Mouse (Mus musculus) G1E (cell line): ENCODE results near the gene Wdr13. TPM values are rescaled to one million over a fixed set of nuclear protein-coding genes. Genes with fewer than 3 reads are reported as not detected.

ENCODE experiments used
- ATAC-seq: 2 replicates; pipeline ENCODE4 v1.8.0; 2016; ENCODE audit warnings: mild to moderate bottlenecking; ENCODE audit not compliant: insufficient number of reproducible peaks, poor library complexity, low FRiP score, severe bottlenecking; ENCODE audit errors: extremely low read depth
- DNase-seq: peaks from one replicate; pipeline ENCODE4 v3.0.0; 2012; ENCODE audit warnings: low spot score
- H3K27me3 ChIP-seq: 2 replicates; pipeline ENCODE4 v1.6.1; 2012; ENCODE audit warnings: mild to moderate bottlenecking, low read length, inconsistent platforms; ENCODE audit not compliant: insufficient read depth
- H3K36me3 ChIP-seq: replicated peaks from 2 replicates; pipeline ENCODE3; 2012; ENCODE audit warnings: mild to moderate bottlenecking, inconsistent platforms
- H3K4me1 ChIP-seq: 2 replicates; pipeline ENCODE4 v1.6.1; 2012; ENCODE audit warnings: low read depth, low read length, inconsistent platforms, mixed read lengths; ENCODE audit not compliant: insufficient read depth
- H3K4me3 ChIP-seq: 2 replicates; pipeline ENCODE4 v1.5.1; 2012; ENCODE audit warnings: low read depth, mild to moderate bottlenecking, inconsistent platforms, low read length, moderate library complexity, mixed read lengths
- H3K9me3 ChIP-seq: replicated peaks from 2 replicates; pipeline ENCODE4 v1.6.1; 2012; ENCODE audit warnings: inconsistent platforms
- CTCF ChIP-seq: IDR thresholded peaks from 2 replicates; pipeline ENCODE4 v1.5.1; 2012; ENCODE audit warnings: low read depth, low read length, inconsistent platforms, mixed read lengths
- GATA1 ChIP-seq: IDR thresholded peaks from 2 replicates; pipeline ENCODE4 v1.6.1; 2012; ENCODE audit warnings: borderline replicate concordance, low read length, inconsistent platforms, mixed read lengths
- GATA2 ChIP-seq: IDR thresholded peaks from 2 replicates; pipeline ENCODE4 v1.6.1; 2012; ENCODE audit warnings: low read depth, low read length, inconsistent platforms, borderline replicate concordance
- POLR2AphosphoS5 ChIP-seq: IDR thresholded peaks from 2 replicates; pipeline ENCODE4 v1.6.1; 2012; ENCODE audit warnings: low read depth, low read length, inconsistent platforms; ENCODE audit not compliant: insufficient replicate concordance
- TAL1 ChIP-seq: conservative IDR thresholded peaks from 2 replicates; pipeline ENCODE4 v1.6.1; 2012; ENCODE audit warnings: low read depth, low read length, inconsistent platforms, mixed read lengths
- polyA plus RNA-seq: library from polyadenylated mRNA; stranded (reverse); fragments of >175 nt; gene quantifications from 2 replicates; pipeline ENCODE4 v1.2.3, GENCODE M21; 2012
- total RNA-seq, 2 experiments: library from RNA; stranded (forward) in 1 of 2; stranded (reverse) in 1 of 2; fragments of 200-1000 nt in 1 of 2; fragments of >200 nt in 1 of 2; fragmentation: Nextera tagmentation in 1 of 2; gene quantifications; 2 replicates each; pipeline ENCODE4 v1.2.3; 2014 to 2017

Wdr13 gene
- total and polyA plus RNA-seq, 3 experiments: 22.2 to 34.3 (median 24.6) TPM

- Histone ChIP-seq H3K27me3 (no peaks in the 10 kb centered on the region), H3K4me1 (peaks cover 25% of the 10 kb centered on the region), H3K9me3 (no peaks in the 10 kb centered on the region), H3K4me3 (no peak overlapping the region), H3K36me3 (peaks cover 73% of the 10 kb centered on the region)
- ATAC-seq (no peak), DNase-seq (no peak)
- TF ChIP-seq GATA2: no peak
Measured at GRCm38 (mm10) chrX:8084771-8085259, 47.9 kb downstream of the Wdr13 start.

- no peaks in the 10 kb centered on the region for H3K9me3 ChIP-seq
- peaks cover 23% of the 10 kb centered on the region for H3K4me1 ChIP-seq
- peaks cover 26% of the 10 kb centered on the region for H3K36me3 ChIP-seq
- H3K27me3 ChIP-seq: no peaks in the 10 kb centered on the region
- ATAC-seq (no peak), DNase-seq (no peak)
- TF ChIP-seq POLR2AphosphoS5 (no peak), GATA1 (no peak), GATA2 (no peak), TAL1 (no peak), CTCF (no peak)
- H3K4me3 ChIP-seq: peak overlapping the region; percentile 74
Measured at GRCm38 (mm10) chrX:8075104-8075503, 57.6 kb downstream of the Wdr13 start.

- ATAC-seq (peak; percentile 90), DNase-seq (peak; percentile 66)
- H3K4me1 ChIP-seq: peaks cover 23% of the 10 kb centered on the region
- H3K4me3 ChIP-seq: peak within 1 kb of the TSS; percentile 74
- peaks cover 30% of the 10 kb centered on the region for H3K36me3 ChIP-seq
- TF ChIP-seq CTCF (no peak), POLR2AphosphoS5 (no peak), GATA1 (no peak), TAL1 (no peak), GATA2 (no peak)
- no peaks in the 10 kb centered on the region for H3K27me3 ChIP-seq
- H3K9me3 ChIP-seq: no peaks in the 10 kb centered on the region
Measured at GRCm38 (mm10) chrX:8074430-8075014, 58.2 kb downstream of the Wdr13 start, which contains the start of gene Suv39h1. Suv39h1 (minus strand) TSS chrX:8074760.

GRCm38 (mm10) chrX:8073881-8074429 is 58.7 kb downstream of the Wdr13 start:
- Histone ChIP-seq H3K4me1 (peaks cover 26% of the 10 kb centered on the region), H3K27me3 (no peaks in the 10 kb centered on the region), H3K9me3 (no peaks in the 10 kb centered on the region), H3K4me3 (peak overlapping the region; percentile 74), H3K36me3 (peaks cover 36% of the 10 kb centered on the region)
- no peak for ATAC-seq
- DNase-seq: peak; percentile 14
- no peak for TF ChIP-seq TAL1
- no peak for TF ChIP-seq GATA2
- TF ChIP-seq CTCF: no peak
- TF ChIP-seq GATA1: no peak
- TF ChIP-seq POLR2AphosphoS5: no peak

Other genes starting within 250 kb of the Wdr13 start
- 9.6 and 13.5 TPM in 2 replicates for gene Slc35a2, start 248.9 kb downstream of the Wdr13 start, total RNA-seq (2014; fragmentation: Nextera tagmentation)
- gene Slc35a2, start 248.9 kb downstream of the Wdr13 start, total RNA-seq (2017): 34.0 and 39.4 TPM in 2 replicates
- gene Slc35a2, start 248.9 kb downstream of the Wdr13 start, polyA plus RNA-seq: 75.8 and 107 TPM in 2 replicates
- 50.0 and 64.3 TPM in 2 replicates for gene Pqbp1, start 233.6 kb downstream of the Wdr13 start, total RNA-seq (2014; fragmentation: Nextera tagmentation)
- gene Pqbp1, start 233.6 kb downstream of the Wdr13 start, total RNA-seq (2017): 146 and 162 TPM in 2 replicates
- 152 and 167 TPM in 2 replicates for gene Pqbp1, start 233.6 kb downstream of the Wdr13 start, polyA plus RNA-seq
- gene Timm17b, start 233.5 kb downstream of the Wdr13 start, total RNA-seq (2014; fragmentation: Nextera tagmentation): 195 and 197 TPM in 2 replicates
- 72.9 and 78.8 TPM in 2 replicates for gene Timm17b, start 233.5 kb downstream of the Wdr13 start, total RNA-seq (2017)
- gene Timm17b, start 233.5 kb downstream of the Wdr13 start, polyA plus RNA-seq: 122 and 139 TPM in 2 replicates
- gene Gm10491, start 225.1 kb downstream of the Wdr13 start, total RNA-seq (2014; fragmentation: Nextera tagmentation): not detected in 2 replicates
- gene Gm10491, start 225.1 kb downstream of the Wdr13 start, total RNA-seq (2017): not detected in 2 replicates
- gene Gm10491, start 225.1 kb downstream of the Wdr13 start, polyA plus RNA-seq: not detected in 2 replicates
- not detected in 2 replicates for gene Gm10490, start 223.3 kb downstream of the Wdr13 start, total RNA-seq (2014; fragmentation: Nextera tagmentation)
- 1.5 TPM in 1 of 2 replicates, not detected in the other for gene Gm10490, start 223.3 kb downstream of the Wdr13 start, total RNA-seq (2017)
- gene Gm10490, start 223.3 kb downstream of the Wdr13 start, polyA plus RNA-seq: not detected in 2 replicates
- gene Pcsk1n, start 213.1 kb downstream of the Wdr13 start, total RNA-seq (2014; fragmentation: Nextera tagmentation): not detected in 2 replicates
- not detected in 2 replicates for gene Pcsk1n, start 213.1 kb downstream of the Wdr13 start, total RNA-seq (2017)
- not detected in 2 replicates for gene Pcsk1n, start 213.1 kb downstream of the Wdr13 start, polyA plus RNA-seq
- gene Eras, start 204.3 kb downstream of the Wdr13 start, total RNA-seq (2014; fragmentation: Nextera tagmentation): not detected in 2 replicates
- gene Eras, start 204.3 kb downstream of the Wdr13 start, total RNA-seq (2017): not detected in 2 replicates
- gene Eras, start 204.3 kb downstream of the Wdr13 start, polyA plus RNA-seq: not detected in 2 replicates
- 14.5 and 17.2 TPM in 2 replicates for gene Hdac6, start 185.0 kb downstream of the Wdr13 start, total RNA-seq (2014; fragmentation: Nextera tagmentation)
- 5.5 and 8.9 TPM in 2 replicates for gene Hdac6, start 185.0 kb downstream of the Wdr13 start, total RNA-seq (2017)
- 6.0 and 6.5 TPM in 2 replicates for gene Hdac6, start 185.0 kb downstream of the Wdr13 start, polyA plus RNA-seq
- 93.3 and 105 TPM in 2 replicates for gene Gata1, start 154.8 kb downstream of the Wdr13 start, total RNA-seq (2014; fragmentation: Nextera tagmentation)
- 38.1 and 41.0 TPM in 2 replicates for gene Gata1, start 154.8 kb downstream of the Wdr13 start, total RNA-seq (2017)
- gene Gata1, start 154.8 kb downstream of the Wdr13 start, polyA plus RNA-seq: 46.2 and 48.8 TPM in 2 replicates
- gene Glod5, start 114.4 kb downstream of the Wdr13 start, total RNA-seq (2014; fragmentation: Nextera tagmentation): not detected in 2 replicates
- not detected in 2 replicates for gene Glod5, start 114.4 kb downstream of the Wdr13 start, total RNA-seq (2017)
- gene Glod5, start 114.4 kb downstream of the Wdr13 start, polyA plus RNA-seq: not detected in 2 replicates
- 64.5 and 66.6 TPM in 2 replicates for gene Suv39h1, start 58.1 kb downstream of the Wdr13 start, total RNA-seq (2014; fragmentation: Nextera tagmentation)
- 69.7 and 70.5 TPM in 2 replicates for gene Suv39h1, start 58.1 kb downstream of the Wdr13 start, total RNA-seq (2017)
- 15.0 and 23.6 TPM in 2 replicates for gene Suv39h1, start 58.1 kb downstream of the Wdr13 start, polyA plus RNA-seq
- gene Was, start 42.4 kb downstream of the Wdr13 start, total RNA-seq (2014; fragmentation: Nextera tagmentation): 86.1 and 101 TPM in 2 replicates
- 99.6 and 105 TPM in 2 replicates for gene Was, start 42.4 kb downstream of the Wdr13 start, total RNA-seq (2017)
- 198 and 247 TPM in 2 replicates for gene Was, start 42.4 kb downstream of the Wdr13 start, polyA plus RNA-seq
- gene Rbm3, start 13.0 kb upstream of the Wdr13 start, total RNA-seq (2014; fragmentation: Nextera tagmentation): 460 and 585 TPM in 2 replicates
- 1,150 and 1,311 TPM in 2 replicates for gene Rbm3, start 13.0 kb upstream of the Wdr13 start, total RNA-seq (2017)
- gene Rbm3, start 13.0 kb upstream of the Wdr13 start, polyA plus RNA-seq: 125 and 248 TPM in 2 replicates
- gene Tbc1d25, start 43.3 kb upstream of the Wdr13 start, total RNA-seq (2014; fragmentation: Nextera tagmentation): 9.7 and 15.0 TPM in 2 replicates
- 6.3 and 6.5 TPM in 2 replicates for gene Tbc1d25, start 43.3 kb upstream of the Wdr13 start, total RNA-seq (2017)
- 3.5 and 4.4 TPM in 2 replicates for gene Tbc1d25, start 43.3 kb upstream of the Wdr13 start, polyA plus RNA-seq
- gene Ebp, start 60.6 kb upstream of the Wdr13 start, total RNA-seq (2014; fragmentation: Nextera tagmentation): 11.1 and 17.1 TPM in 2 replicates
- 52.7 and 84.7 TPM in 2 replicates for gene Ebp, start 60.6 kb upstream of the Wdr13 start, total RNA-seq (2017)
- gene Ebp, start 60.6 kb upstream of the Wdr13 start, polyA plus RNA-seq: 2.2 and 2.3 TPM in 2 replicates
- gene Porcn, start 73.6 kb upstream of the Wdr13 start, total RNA-seq (2014; fragmentation: Nextera tagmentation): 4.6 and 5.5 TPM in 2 replicates
- gene Porcn, start 73.6 kb upstream of the Wdr13 start, total RNA-seq (2017): 0.22 and 0.81 TPM in 2 replicates
- gene Porcn, start 73.6 kb upstream of the Wdr13 start, polyA plus RNA-seq: 2.6 and 2.7 TPM in 2 replicates
- gene Ftsj1, start 119.5 kb upstream of the Wdr13 start, total RNA-seq (2014; fragmentation: Nextera tagmentation): 29.2 and 44.0 TPM in 2 replicates
- 16.1 and 17.8 TPM in 2 replicates for gene Ftsj1, start 119.5 kb upstream of the Wdr13 start, total RNA-seq (2017)
- 10.3 and 11.5 TPM in 2 replicates for gene Ftsj1, start 119.5 kb upstream of the Wdr13 start, polyA plus RNA-seq
- gene Slc38a5, start 138.2 kb upstream of the Wdr13 start, total RNA-seq (2014; fragmentation: Nextera tagmentation): 0.39 and 6.7 TPM in 2 replicates
- gene Slc38a5, start 138.2 kb upstream of the Wdr13 start, total RNA-seq (2017): not detected in 2 replicates
- 0.10 and 0.32 TPM in 2 replicates for gene Slc38a5, start 138.2 kb upstream of the Wdr13 start, polyA plus RNA-seq
- gene Ssxb10, start 194.5 kb upstream of the Wdr13 start, total RNA-seq (2014; fragmentation: Nextera tagmentation): 0.87 TPM in 1 of 2 replicates, not detected in the other
- not detected in 2 replicates for gene Ssxb10, start 194.5 kb upstream of the Wdr13 start, total RNA-seq (2017)
- not detected in 2 replicates for gene Ssxb10, start 194.5 kb upstream of the Wdr13 start, polyA plus RNA-seq
- gene Ssxb9, start 234.1 kb upstream of the Wdr13 start, total RNA-seq (2014; fragmentation: Nextera tagmentation): not detected in 2 replicates
- not detected in 2 replicates for gene Ssxb9, start 234.1 kb upstream of the Wdr13 start, total RNA-seq (2017)
- not detected in 2 replicates for gene Ssxb9, start 234.1 kb upstream of the Wdr13 start, polyA plus RNA-seq